In the genomic region with DNA sequence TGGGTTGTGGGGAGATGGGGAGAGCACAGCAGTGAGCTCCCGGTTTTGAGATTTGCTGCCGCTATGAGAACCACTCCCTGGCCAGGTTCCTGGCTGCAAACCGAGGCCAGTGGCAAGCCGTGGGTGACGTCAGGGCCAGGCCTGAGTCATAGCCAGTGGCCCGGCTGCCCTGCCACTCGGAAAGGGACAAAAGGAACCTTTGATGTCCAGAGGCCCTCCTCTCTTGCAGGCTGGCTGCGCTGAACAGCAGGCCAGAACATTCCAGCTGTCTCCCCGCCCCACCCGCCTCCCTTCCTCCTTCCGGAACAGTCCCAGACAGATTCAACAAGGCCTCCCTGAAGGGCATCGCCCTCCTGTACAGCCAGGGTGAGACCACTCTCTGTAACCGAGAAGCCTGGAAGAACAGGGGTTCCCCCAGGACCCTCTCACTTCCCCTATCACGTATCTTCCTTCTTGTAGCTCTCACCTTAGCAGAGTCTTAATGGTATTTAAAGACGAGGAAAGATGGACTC, we compare ENCODE assay signal across 1 mouse cellular context.
TF ChIP-seq lines count a peak whose summit lies in the region.

A gene (minus strand): TSS at position 229 of the 512 bp plus-strand sequence.

TF ChIP-seq in CH12.LX, 34 proteins besides CTCF, POLR2A, EP300 and RAD21 (continued from another document):
- TF ChIP-seq MAFK (IDR thresholded peaks at IDR 0.05; ENCODE audit: insufficient replicate concordance, low read length) (no peak), HCFC1 (IDR thresholded peaks at IDR 0.05; ENCODE audit: low read depth, low read length) (peak; percentile 59), JUN (IDR thresholded peaks at IDR 0.05; ENCODE audit: insufficient read depth, low read depth, low read length) (peak; percentile 2; the same call in 1 of the 2 replicates), BHLHE40 (IDR thresholded peaks at IDR 0.05; ENCODE audit: low read depth, low read length) (peak; percentile 53), MAX (IDR thresholded peaks at IDR 0.05; ENCODE audit: low read length) (peak; percentile 17; the same call in 1 of the 2 replicates), SMC3 (IDR thresholded peaks at IDR 0.05; ENCODE audit: low read depth, low read length) (peak; percentile 10; the same call in 1 of the 2 replicates), CHD1 (IDR thresholded peaks at IDR 0.05; ENCODE audit: low read depth, low read length) (peak; percentile 75), ETS1 (conservative IDR thresholded peaks at IDR 0.05; ENCODE audit: low read depth, low read length) (peak; percentile 81), NELFE (IDR thresholded peaks at IDR 0.05; ENCODE audit: low read depth, low read length) (peak; percentile 50; the same call in 1 of the 2 replicates), RCOR1 (conservative IDR thresholded peaks at IDR 0.05; ENCODE audit: low read depth, low read length) (peak; percentile 69; the same call in 1 of the 2 replicates), MXI1 (IDR thresholded peaks at IDR 0.05; ENCODE audit: low read depth, low read length) (peak; percentile 30), ZC3H11A (IDR thresholded peaks at IDR 0.05; ENCODE audit: low read depth, low read length) (no peak), UBTF (IDR thresholded peaks at IDR 0.05; ENCODE audit: low read depth, low read length) (peak; percentile 47; the same call in 1 of the 2 replicates), USF2 (conservative IDR thresholded peaks at IDR 0.05; ENCODE audit: low read depth, low read length) (no peak), MEF2A (IDR thresholded peaks at IDR 0.05; ENCODE audit: borderline replicate concordance, low read depth, low read length) (peak; percentile 89), ZKSCAN1 (IDR thresholded peaks at IDR 0.05; ENCODE audit: borderline replicate concordance, low read depth, low read length) (no peak), TBP (conservative IDR thresholded peaks at IDR 0.05; ENCODE audit: low read depth, low read length) (peak; percentile 81), E2F4 (IDR thresholded peaks at IDR 0.05; ENCODE audit: insufficient replicate concordance, low read depth, low read length) (no peak), GABPA (IDR thresholded peaks at IDR 0.05; ENCODE audit: insufficient replicate concordance, low read depth, low read length) (peak; percentile 10; the same call in 1 of the 2 replicates), IRF4 (IDR thresholded peaks at IDR 0.05; ENCODE audit: low read depth, low read length) (peak; percentile 94), ZNF384 (IDR thresholded peaks at IDR 0.05; ENCODE audit: low read depth, low read length) (no peak), ELF1 (IDR thresholded peaks at IDR 0.05; ENCODE audit: low read depth, low read length) (peak; percentile 74), MYC (IDR thresholded peaks at IDR 0.05; ENCODE audit: low read depth, low read length) (peak; percentile 54; the same call in 1 of the 2 replicates), TCF12 (IDR thresholded peaks at IDR 0.05; ENCODE audit: low read depth, low read length) (peak; percentile 91), KAT2A (IDR thresholded peaks at IDR 0.05; ENCODE audit: insufficient replicate concordance, low read length) (0 out of 2 replicates have a peak, but pooled peaks have one; percentile 60), MAZ (IDR thresholded peaks at IDR 0.05; ENCODE audit: low read depth, low read length) (peak; percentile 81; the same call in 1 of the 2 replicates)
